Mouse (Mus musculus) small intestine, adult 2 months (tissue): ENCODE results near the gene Cd300c.

Experiments
- CTCF ChIP-seq: fragments of 200-500 bp; IDR thresholded peaks from 2 replicates; pipeline ENCODE4 v1.5.1; 2012; ENCODE audit warnings: low read depth, mild to moderate bottlenecking, control low read depth, inconsistent platforms, low read length, moderate library complexity, mixed read lengths; ENCODE audit not compliant: insufficient replicate concordance, insufficient read length; ENCODE audit errors: extremely low read depth
- POLR2A ChIP-seq: fragments of 200-500 bp; IDR thresholded peaks from 2 replicates; pipeline ENCODE4 v1.6.1; 2012; ENCODE audit warnings: low read depth, mild to moderate bottlenecking, control low read depth, inconsistent platforms, low read length, moderate library complexity

DNA sequence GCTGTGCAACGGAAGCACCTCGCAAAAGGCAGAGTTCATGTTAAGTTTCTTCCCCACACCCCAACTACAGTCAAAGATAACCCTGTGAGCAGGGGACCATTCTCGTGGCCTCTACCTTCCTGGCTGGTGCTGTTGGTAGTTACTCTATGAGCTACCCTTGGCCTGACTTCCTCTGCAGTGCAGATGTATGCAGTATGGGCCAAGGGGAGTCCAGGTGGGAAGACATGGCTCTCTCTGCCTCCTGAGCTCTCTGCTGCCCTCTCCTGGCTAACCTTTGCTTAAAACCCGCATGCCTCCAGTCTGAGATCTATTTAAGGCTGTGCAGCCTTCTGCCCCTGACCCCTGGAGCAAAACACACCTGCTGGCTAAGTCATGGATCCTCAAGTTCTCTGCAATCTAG, 45.0 kb downstream of the Cd300c start:
- peak; percentile 63; the same call in 1 of the 2 replicates for TF ChIP-seq CTCF
- TF ChIP-seq POLR2A = no peak
